Mouse (Mus musculus): ENCODE measurements at regions not wholly inside any gene's neighbourhood (a gene's known extent, or its start where the extent isn't known, plus 50 kb on each side); places are given as distances from the start of the nearest gene placed in this dataset.

DNA sequence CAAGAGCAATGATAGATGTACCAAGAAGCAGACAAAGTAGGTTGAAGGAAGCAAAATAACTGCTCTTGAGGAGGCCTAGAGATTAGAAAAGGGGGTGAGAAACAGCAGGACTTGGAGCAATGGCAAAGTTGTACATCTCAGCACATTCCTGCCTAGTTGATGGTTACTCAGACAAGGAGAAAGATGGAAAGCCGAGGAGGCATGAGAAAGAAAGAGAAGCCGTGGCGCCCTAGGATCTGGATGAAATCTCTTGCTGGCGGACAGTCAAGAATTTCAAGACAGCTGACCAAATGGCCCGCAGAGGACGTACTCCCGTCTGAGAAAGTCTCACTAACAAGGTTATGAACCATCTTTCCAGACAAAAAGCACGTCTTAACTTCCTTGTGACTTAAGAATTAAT, 242.5 kb upstream of the Pfn2 start:
- DNase-seq, result no peak

DNA sequence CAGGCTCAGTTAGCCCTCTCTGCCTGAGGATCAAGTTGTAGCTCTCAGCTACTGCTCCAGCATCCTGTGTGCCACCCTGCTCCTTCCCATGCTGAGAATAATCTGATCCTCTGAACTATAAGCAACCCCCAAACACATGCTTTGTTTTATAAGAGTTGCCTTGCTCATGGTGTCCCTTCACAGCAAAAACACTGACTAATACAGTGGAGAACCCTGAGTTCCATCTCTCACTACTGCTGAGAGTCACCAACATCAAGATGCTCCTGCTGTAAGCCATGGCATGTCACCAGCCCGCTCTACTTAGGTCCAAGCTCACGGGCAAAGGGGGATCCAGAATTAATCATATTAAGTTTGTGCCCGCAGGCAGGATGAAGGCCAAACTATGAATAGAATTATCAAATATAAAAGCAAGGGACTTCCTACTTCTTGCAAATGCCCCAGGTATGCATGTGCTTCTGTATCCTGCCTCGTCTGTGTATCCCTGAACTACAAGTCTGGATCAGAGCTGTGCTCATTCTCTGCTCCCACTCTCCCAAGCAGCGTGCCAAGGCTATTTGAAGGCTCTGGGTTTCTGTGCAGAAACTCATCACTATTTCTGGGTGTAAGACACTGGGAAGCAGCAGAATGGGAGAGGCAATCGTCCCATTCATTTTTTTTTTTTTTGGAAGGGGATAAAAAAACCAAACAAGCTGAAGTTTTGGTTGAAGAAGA, 243.7 kb upstream of the Pfn2 start:
- no peak for DNase-seq

DNA sequence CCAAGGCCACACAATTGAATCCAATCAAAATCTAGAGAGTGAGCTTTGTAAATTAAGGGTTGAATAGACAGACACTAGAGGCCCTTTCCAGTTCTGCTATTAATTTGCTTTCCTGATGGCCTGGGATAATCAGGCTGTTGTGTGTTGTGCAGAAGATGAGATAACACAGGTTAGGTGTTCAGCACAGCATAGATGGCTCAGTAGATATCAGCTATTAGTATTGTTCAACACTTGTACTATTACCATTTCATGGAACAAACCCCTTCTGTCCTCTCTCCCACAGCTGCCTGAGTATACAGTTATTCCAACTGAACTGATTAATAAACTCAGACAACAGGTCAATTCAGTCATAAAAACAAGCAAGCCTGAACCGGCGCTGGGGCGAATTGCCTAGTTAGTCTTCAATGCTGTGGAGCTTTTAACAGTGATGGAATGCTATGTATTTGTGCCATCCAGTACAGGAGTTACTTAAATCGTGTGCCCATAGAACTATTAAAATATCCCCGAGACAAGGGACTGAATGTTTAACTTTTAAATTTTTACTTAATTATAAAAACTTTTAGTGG, 263.1 kb upstream of the Pfn2 start:
- DNase-seq, result no peak

GRCm38 (mm10) chr3:58112431-58112856, 264.6 kb upstream of the Pfn2 start:
- no peak for DNase-seq

DNA sequence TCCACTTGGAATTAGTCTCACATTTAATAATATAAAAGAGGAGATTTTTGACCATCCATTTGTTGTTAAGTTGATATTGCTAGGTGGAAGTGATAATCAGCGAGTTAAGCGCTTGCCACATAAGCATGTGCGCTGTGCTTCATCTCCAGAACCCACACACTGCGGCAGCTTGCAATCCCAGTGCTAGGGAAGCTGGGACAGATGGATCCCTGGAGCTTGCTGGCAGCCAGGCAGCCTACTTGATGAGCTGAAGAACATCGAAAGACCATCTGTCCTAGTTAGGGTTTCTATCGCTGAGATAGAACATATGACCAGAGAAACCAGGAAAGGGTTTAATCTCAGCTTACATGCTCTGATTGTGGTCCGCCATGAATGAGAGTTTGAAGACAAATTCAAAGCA, 266.1 kb upstream of the Pfn2 start:
- no peak for DNase-seq

DNA sequence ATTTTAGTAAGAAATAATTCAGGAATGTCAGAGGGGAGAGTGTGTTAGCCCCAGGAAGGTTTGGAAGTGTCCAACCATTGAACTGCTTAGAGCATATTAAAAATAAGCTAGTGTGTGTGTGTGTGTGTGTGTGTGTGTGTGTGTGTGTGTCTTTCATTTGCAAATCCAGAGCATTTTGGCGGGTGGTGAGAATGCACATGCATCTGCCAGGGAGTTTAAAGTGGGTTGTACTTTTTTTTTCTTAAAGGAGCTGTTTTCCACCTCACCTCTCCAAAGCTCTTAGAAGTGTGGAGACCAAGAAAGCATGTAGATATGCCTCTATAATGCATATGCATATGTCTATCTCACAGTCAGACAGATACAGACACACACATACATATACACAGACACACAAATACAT, 267.6 kb upstream of the Pfn2 start:
- DNase-seq, result no peak

DNA sequence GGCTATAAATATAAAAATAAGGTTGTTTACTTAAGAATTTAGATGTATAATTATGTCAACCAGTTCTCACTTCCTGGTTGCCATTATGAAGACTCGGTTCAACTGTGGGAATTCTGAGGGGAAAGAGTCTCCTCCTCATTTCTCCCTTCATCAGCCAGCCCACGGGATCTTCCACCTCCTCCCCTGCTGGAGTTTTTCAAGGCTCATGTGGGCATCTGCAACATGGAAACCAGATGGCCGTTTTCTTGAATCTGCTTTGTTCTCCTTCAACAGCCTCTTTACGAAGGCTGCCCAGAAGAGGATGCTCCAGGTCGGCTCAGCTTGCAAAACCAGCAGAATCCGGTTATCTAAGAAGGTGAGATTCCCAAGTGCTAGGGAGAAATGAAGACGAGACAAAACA, 269.0 kb upstream of the Pfn2 start:
- DNase-seq, result no peak

- no peak for DNase-seq
Measured at GRCm38 (mm10) chr3:58120051-58120450, 272.2 kb upstream of the Pfn2 start.

- peak; percentile 61 to 79 for DNase-seq
Measured at GRCm38 (mm10) chr3:58122456-58123359, 274.8 kb upstream of the Pfn2 start.

DNA sequence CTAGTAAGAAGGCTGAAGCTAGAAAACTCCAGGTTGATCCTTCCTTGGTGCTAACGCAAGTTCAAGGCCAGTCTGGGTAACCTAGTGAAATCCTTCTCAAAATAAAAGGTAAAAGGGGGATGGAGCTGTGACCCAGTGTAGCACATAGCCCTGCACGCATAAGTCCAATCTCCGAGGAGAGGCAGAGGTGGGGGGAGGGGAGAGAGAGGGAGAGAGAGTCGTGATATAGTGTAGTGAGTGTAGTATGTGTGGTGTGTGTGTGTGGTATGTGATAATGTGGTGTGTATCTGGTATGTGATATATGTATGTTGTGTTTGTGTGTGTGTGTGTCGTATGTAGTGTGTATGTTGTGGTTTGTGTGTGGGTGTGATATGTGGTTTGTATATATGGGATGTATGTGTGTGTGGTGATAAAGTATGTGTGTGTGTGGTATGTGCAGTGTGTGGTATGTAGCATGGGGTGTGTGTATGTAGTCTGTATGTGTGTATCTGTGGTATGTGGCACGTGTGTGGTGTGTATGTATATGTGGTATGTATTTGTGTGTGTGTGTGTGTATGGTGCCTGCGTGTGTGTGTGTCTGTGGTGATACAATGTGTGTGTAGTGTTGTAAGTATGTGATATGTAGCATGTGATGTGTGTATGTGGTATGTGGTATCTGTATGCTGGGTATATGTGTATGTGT, 275.7 kb upstream of the Pfn2 start:
- no peak for DNase-seq

- no peak for DNase-seq
Measured at GRCm38 (mm10) chr3:58124886-58125285, 277.0 kb upstream of the Pfn2 start.

- DNase-seq, result no peak
Measured at GRCm38 (mm10) chr3:58126996-58127395, 279.1 kb upstream of the Pfn2 start.

DNA sequence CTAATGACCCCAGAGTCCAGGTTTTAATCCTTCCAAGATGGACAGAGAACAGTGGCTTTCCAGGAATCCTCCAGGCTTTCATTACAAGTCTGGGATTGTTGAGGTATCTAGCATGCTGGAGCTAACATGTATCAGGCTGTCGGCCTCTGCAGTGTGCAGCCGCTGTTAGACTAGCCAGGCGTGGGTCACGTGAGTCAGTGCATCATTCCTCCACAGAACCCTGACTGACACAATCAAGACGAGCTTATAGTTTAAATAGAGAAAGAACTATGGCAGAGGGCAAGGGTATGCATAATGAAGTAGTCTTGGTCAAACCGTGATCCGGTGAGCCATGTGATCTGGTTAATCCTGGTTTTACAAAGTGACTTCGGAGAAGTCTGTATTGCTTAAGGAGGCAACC, 280.2 kb upstream of the Pfn2 start:
- DNase-seq, result no peak

- DNase-seq, result no peak
Measured at GRCm38 (mm10) chr3:58129358-58129903, 281.6 kb upstream of the Pfn2 start.

GRCm38 (mm10) chr3:58135607-58136365, 278.7 kb upstream of the Tsc22d2 start:
- DNase-seq, result no peak

DNA sequence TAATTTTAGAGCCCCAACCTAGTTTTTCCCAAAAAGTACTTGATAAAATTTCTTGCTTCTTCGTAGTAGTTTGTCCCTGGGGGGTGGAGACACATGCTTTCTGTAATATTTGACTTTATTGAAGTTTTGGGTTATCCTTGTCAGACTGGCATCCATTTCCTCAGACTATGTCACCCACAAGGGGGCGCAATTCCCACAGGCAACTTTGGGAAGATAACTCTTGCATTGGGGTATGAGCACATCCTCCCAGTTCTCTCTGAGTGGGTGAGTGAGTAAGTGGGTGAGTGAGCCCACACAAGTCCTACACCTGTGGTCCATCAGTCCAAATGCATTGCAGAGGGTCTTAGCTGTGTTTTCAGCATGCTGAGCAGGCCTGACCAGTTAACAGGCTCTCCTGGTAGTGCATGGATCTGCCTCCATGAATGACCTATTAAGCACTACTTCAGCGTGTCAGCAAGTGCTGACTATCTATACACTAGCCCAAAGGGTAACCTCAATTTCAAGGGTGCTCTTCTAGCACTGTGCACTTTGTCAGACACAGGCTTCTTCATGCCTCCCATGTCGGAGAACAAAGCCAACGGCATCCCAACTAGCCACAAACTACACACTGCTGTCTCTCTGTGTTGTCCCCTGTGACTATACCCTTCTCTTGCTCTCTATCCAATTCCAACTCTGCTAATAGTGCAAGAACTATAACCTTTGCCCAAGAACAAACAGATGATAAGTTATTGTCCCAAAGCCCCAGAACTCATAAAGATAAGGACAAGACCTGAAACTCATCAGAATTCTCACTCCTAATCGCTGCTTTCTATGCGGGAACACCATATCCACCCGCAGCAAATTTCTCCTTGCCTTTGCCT, 275.6 kb upstream of the Tsc22d2 start:
- peak; percentile 28 to 52 for DNase-seq

DNA sequence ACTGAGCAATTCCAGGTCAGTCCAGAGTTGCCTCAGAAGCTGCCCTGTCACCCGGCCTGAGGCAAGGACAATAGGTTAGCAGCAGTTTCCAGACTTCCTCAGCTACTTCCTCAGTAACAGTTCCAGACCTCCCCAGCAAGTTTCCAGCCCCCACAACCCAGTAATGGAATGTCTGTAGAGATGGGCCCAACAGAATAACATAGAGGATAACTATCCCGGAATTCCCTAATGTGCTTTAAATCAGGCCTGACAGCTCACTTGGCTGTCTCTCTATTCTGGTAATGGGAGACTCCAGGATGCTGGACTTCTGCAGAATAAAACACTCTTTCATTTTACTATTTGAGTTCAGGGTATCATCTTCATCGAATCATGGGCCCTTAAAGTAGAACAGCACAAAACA, 268.4 kb upstream of the Tsc22d2 start:
- no peak for DNase-seq

DNA sequence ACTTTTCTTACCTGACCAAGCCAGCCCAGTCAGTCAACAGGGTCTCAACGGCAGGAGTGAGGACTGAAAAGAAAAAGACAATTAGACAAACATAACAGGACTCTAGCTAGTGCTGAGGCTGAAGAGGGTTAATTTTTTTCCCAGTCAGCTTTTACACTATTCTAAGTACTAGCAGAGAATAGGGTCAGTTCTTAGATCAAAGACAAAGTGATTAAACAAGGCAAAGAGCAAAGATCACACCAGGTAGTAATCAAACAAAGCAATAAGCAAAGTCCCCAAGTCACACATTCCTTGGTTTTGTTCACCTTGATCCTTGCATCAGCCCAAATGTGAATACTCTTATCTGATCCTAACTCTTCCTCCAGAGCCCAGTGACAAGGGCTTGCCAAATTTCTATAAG, 267.8 kb upstream of the Tsc22d2 start:
- no peak for DNase-seq

DNA sequence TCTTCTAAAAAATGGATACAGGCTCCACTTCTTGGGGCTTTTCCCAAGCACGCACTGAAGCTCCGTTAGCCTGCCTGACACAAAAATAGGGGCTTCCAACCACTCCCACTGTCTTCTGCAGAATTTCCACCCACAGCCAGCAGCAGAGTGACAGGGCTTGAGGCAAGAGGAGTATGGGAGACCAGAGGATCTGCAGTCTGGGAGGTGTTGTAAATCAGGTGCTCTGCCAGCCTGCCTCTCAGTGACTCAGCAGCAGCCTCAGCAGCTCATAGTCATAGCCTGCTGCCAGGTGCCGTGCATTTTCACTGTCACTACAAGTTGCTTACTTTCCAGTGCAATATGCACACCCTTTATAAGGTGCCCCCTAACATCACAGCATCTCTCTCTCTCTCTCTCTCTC, 261.4 kb upstream of the Tsc22d2 start:
- no peak for DNase-seq

DNA sequence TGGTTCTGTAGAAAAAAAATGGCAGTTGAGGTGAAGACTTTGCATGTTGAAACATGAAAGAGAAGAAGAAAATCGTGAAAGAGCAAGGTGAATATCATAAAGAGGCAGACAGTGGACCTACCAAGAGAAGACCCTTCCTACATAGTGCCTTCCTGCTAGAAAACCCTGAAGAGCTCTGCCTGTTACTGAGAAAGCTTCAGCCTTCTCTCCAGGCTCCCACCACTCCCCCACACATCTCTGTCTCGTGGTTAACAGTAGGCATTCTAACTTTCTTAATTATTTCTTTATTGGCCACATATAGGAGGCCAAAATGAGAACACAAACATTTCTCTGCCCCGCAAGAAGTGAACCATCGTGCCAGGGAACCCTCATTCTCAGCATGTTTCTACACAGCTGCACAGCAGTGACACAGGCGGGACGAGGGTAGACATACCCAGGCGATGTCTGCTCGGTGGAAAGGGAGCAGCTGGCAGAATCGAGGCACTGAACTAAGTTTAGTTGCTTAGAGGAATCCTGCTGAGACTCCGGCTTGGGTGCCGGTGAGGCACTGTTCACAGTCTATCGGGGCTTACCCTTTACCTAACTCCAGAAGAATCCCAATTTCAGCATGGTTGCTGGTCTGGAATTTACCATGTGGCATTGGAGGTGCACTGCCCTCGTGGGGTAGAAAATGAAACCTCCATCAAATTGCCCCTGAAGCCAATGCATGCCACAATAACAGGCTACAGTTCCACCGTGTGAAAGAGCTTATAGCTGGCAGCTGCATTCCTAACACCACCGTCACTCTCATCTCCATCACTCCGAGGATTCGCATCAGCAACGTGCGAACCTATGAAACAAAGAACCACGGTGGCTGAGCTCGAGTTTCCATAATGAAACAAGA, 260.4 kb upstream of the Tsc22d2 start:
- no peak for DNase-seq

Measured in lung, postnatal 4 days (tissue).